Mouse (Mus musculus) midbrain, embryonic 10.5 days (tissue): ENCODE data around the gene Ddx17. TPM values are rescaled to one million over a fixed set of nuclear protein-coding genes. Genes with fewer than 3 reads are reported as not detected.

Source experiments
- DNase-seq: peaks from one replicate; pipeline ENCODE4 v3.0.0-alpha.2; 2017; ENCODE audit warnings: low spot score
- H3K27ac ChIP-seq: fragments of 300-500 bp; sonication (generic); replicated peaks from 2 replicates; pipeline ENCODE4 v1.5.1; 2016; ENCODE audit warnings: mild to moderate bottlenecking
- H3K27me3 ChIP-seq: fragments of 300-500 bp; sonication (generic); 2 replicates; pipeline ENCODE4 v1.6.1; 2016; ENCODE audit warnings: low read depth, mild to moderate bottlenecking; ENCODE audit not compliant: poor library complexity, severe bottlenecking
- H3K36me3 ChIP-seq: fragments of 300-500 bp; sonication (generic); 2 replicates; pipeline ENCODE4 v1.6.1; 2016; ENCODE audit warnings: mild to moderate bottlenecking, moderate library complexity
- H3K4me1 ChIP-seq: fragments of 300-500 bp; sonication (generic); 2 replicates; pipeline ENCODE4 v1.6.1; 2016
- H3K4me3 ChIP-seq: fragments of 300-500 bp; sonication (generic); 2 replicates; pipeline ENCODE4 v1.5.1; 2016; ENCODE audit warnings: mild to moderate bottlenecking, moderate library complexity
- H3K9me3 ChIP-seq: fragments of 300-500 bp; sonication (generic); replicated peaks from 2 replicates; pipeline ENCODE4 v1.6.1; 2016; ENCODE audit warnings: mild to moderate bottlenecking
- WGBS: fragments of 180-500 bp; shearing (Covaris S2); methylation state at CpG from one replicate; pipeline ENCODE4 v1.1.7; 2016; 5-methylcytosine and 5-hydroxymethylcytosine counted together
- polyA plus RNA-seq: library from polyadenylated mRNA; unstranded; fragments of >200 nt; fragmentation: Nextera tagmentation; extraction: Ambion mirVana; gene quantifications from 2 replicates; pipeline ENCODE4 v1.2.1, GENCODE M21; 2016

Gene Ddx17
- polyA plus RNA-seq, 1 experiment from 2014 or later = 43.5 TPM

DNA sequence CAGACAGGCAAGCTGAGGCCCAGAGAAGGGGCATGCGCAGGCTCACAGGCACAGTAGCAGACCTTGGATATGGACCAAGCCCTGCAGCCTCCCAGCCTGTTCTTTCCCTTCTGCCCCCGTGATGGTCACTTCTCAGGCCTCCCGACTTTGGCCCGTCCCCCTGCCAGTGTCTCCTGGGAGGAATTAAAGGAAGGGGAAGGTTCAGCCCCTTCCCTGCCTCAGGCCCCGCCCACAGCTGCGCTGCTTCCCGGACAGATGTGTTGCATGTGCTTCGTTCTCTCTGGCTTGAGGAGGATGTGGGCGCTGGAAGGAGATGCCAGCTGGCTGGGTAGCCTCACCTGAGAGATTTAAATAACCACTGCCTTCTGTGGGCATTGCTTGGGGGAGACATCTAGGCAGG lies 32.6 kb downstream of the Ddx17 start:
- 10% methylated on average over 9 of the region's 9 CpGs for WGBS
- no peak for DNase-seq
- Histone ChIP-seq H3K27ac (no peak overlapping the region), H3K9me3 (no peaks in the 10 kb centered on the region), H3K4me3 (peak overlapping the region; percentile 3; the same call in 1 of the 2 replicates), H3K4me1 (peaks cover 63% of the 10 kb centered on the region), H3K36me3 (no peaks in the 10 kb centered on the region), H3K27me3 (peaks cover 100% of the 10 kb centered on the region)

DNA sequence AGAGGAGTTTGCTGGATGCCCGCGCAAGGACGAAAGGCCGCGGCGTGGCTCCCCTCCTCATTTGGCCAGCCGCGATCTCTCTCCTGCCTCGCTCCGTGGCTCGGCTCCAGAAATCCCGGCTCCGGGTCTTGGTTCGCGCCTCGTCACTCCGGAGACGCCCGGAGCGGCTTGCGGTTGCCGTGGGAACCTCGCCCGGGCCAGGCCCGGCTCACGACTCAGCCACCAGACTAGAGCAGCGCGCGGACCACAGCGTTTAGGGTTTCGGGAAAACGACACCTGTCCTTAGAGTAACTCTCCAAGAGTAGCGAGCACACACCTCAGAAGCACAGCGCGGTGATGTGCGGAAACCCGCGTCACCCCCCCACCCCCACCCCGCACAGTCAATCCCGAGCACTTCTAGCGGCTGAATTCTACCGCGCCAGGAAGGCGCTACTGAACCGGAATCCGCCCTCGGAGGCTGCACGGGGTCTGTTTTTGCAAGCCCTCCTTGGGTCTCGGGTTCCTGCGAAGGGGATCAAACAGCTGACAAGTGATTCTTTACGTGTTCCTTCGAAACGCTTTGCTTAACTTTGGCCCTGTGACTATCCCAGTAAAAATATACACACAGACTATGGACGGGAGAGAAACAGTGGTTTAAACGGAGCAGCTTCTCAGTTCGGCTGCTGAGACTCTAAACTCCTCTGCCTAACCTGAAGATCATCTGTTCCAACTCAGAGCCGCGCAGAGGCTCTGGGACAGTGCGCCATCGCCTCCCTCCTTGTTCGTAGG lies 34.8 kb downstream of the Ddx17 start:
- peak; percentile 91 for DNase-seq
- Histone ChIP-seq H3K36me3 (no peaks in the 10 kb centered on the region), H3K27me3 (peaks cover 100% of the 10 kb centered on the region), H3K4me1 (peaks cover 56% of the 10 kb centered on the region), H3K27ac (no peak overlapping the region; the same call in 1 of the 2 replicates), H3K9me3 (no peaks in the 10 kb centered on the region), H3K4me3 (peak overlapping the region; percentile 57)
- WGBS = under 1% methylated on average over 61 of the region's 61 CpGs

- DNase-seq = no peak
- Histone ChIP-seq H3K27ac (no peak overlapping the region), H3K36me3 (no peaks in the 10 kb centered on the region), H3K9me3 (no peaks in the 10 kb centered on the region), H3K27me3 (peaks cover 99% of the 10 kb centered on the region), H3K4me3 (no peak overlapping the region), H3K4me1 (peaks cover 56% of the 10 kb centered on the region)
- 80% methylated on average over 7 of the region's 7 CpGs for WGBS
These were observed 36.1 kb downstream of the Ddx17 start for GRCm38 (mm10) chr15:79510425-79510824.

GRCm38 (mm10) chr15:79509998-79510397 lies 36.5 kb downstream of the Ddx17 start:
- H3K4me3 ChIP-seq = no peak overlapping the region
- no peaks in the 10 kb centered on the region for H3K36me3 ChIP-seq
- DNase-seq = no peak
- H3K27ac ChIP-seq = no peak overlapping the region
- H3K9me3 ChIP-seq = no peaks in the 10 kb centered on the region
- 44% methylated on average over 6 of the region's 6 CpGs for WGBS
- peaks cover 99% of the 10 kb centered on the region for H3K27me3 ChIP-seq
- peaks cover 59% of the 10 kb centered on the region for H3K4me1 ChIP-seq

- DNase-seq = no peak
- H3K27ac ChIP-seq = no peak overlapping the region
- no peak overlapping the region for H3K4me3 ChIP-seq
- H3K27me3 ChIP-seq = peaks cover 99% of the 10 kb centered on the region
- H3K9me3 ChIP-seq = no peaks in the 10 kb centered on the region
- peaks cover 62% of the 10 kb centered on the region for H3K4me1 ChIP-seq
- 56% methylated on average over 31 of the region's 31 CpGs for WGBS
- H3K36me3 ChIP-seq = no peaks in the 10 kb centered on the region
These were observed 39.3 kb downstream of the Ddx17 start for GRCm38 (mm10) chr15:79507055-79507828.

GRCm38 (mm10) chr15:79506460-79506859 lies 40.1 kb downstream of the Ddx17 start:
- Histone ChIP-seq H3K4me3 (no peak overlapping the region), H3K9me3 (no peaks in the 10 kb centered on the region), H3K36me3 (no peaks in the 10 kb centered on the region), H3K27ac (no peak overlapping the region), H3K27me3 (peaks cover 99% of the 10 kb centered on the region), H3K4me1 (peaks cover 54% of the 10 kb centered on the region)
- DNase-seq = no peak
- 34% methylated on average over 7 of the region's 7 CpGs for WGBS

DNA sequence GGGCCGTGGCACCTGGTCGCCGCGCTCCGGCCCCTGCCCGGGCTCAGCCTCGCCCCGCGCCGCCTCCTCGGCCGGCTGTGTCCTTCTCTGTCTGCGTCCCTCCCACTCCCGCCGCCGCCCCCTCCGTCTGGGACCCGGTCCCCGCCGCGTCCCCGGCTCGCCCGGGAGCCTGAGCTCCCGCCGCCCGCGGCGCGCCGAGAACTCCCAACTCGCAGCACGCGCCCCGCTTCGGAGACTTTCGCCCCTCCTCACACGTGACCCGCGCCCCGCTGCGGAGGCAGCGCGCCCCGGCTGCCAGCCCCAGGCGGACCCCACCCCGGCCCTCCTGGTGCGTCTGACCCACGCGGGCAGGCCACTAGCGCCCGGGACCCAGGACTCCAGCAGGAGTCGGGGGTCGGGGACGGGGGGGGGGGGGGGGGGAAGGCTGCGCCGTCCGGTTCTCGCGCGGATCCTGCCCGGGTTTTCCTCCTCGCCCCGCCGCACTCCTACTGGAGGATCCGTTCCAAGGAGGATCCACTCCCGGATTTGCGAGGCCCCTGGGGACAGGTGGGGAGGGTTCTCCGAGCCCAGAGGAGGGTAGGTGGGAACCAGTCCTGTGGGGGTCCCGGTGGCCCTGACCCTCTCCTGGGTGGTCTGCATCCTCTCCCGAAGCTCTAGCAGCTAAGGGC lies 40.8 kb downstream of the Ddx17 start:
- DNase-seq = peak; percentile 83
- Histone ChIP-seq H3K36me3 (no peaks in the 10 kb centered on the region), H3K4me1 (peaks cover 48% of the 10 kb centered on the region), H3K9me3 (no peaks in the 10 kb centered on the region), H3K27me3 (peaks cover 99% of the 10 kb centered on the region), H3K27ac (peak overlapping the region; percentile 76), H3K4me3 (peak overlapping the region; percentile 63)
- under 1% methylated on average over 61 of the region's 71 CpGs for WGBS

GRCm38 (mm10) chr15:79504707-79505452 lies 41.7 kb downstream of the Ddx17 start, which contains the start of gene Kcnj4:
Gene Kcnj4 (minus strand): TSS chr15:79505241.
- H3K27ac ChIP-seq = peak within 1 kb of the TSS; percentile 76
- H3K4me3 ChIP-seq = peak within 1 kb of the TSS; percentile 63
- peak; percentile 53 for DNase-seq
- no peaks in the 10 kb centered on the region for H3K9me3 ChIP-seq
- peaks cover 44% of the 10 kb centered on the region for H3K4me1 ChIP-seq
- peaks cover 99% of the 10 kb centered on the region for H3K27me3 ChIP-seq
- H3K36me3 ChIP-seq = no peaks in the 10 kb centered on the region
- under 1% methylated on average over 58 of the region's 60 CpGs for WGBS

- peaks cover 98% of the 10 kb centered on the region for H3K27me3 ChIP-seq
- 72% methylated on average over 5 of the region's 5 CpGs for WGBS
These were observed 43.1 kb downstream of the Ddx17 start for GRCm38 (mm10) chr15:79503438-79503837.

GRCm38 (mm10) chr15:79502891-79503341 lies 43.6 kb downstream of the Ddx17 start:
- WGBS = 24% methylated on average over 18 of the region's 18 CpGs
- no peak for DNase-seq

More at GRCm38 (mm10) chr15:79503438-79503837, 43.1 kb downstream of the Ddx17 start:
- no peak overlapping the region for H3K4me3 ChIP-seq
- H3K27ac ChIP-seq = no peak overlapping the region
- H3K4me1 ChIP-seq = peaks cover 46% of the 10 kb centered on the region
- H3K9me3 ChIP-seq = no peaks in the 10 kb centered on the region
- H3K36me3 ChIP-seq = no peaks in the 10 kb centered on the region
- DNase-seq = no peak

GRCm38 (mm10) chr15:79500110-79500509 lies 46.4 kb downstream of the Ddx17 start:
- Histone ChIP-seq H3K27ac (no peak overlapping the region), H3K36me3 (no peaks in the 10 kb centered on the region), H3K27me3 (peaks cover 84% of the 10 kb centered on the region), H3K4me3 (no peak overlapping the region), H3K4me1 (peaks cover 24% of the 10 kb centered on the region), H3K9me3 (no peaks in the 10 kb centered on the region)
- no peak for DNase-seq
- WGBS = 86% methylated on average over 17 of the region's 17 CpGs

More at GRCm38 (mm10) chr15:79502891-79503341, 43.6 kb downstream of the Ddx17 start:
- peaks cover 46% of the 10 kb centered on the region for H3K4me1 ChIP-seq
- H3K4me3 ChIP-seq = 0 out of 2 replicates have a peak overlapping the region, but pooled peaks have one; percentile 11
- H3K36me3 ChIP-seq = no peaks in the 10 kb centered on the region
- H3K9me3 ChIP-seq = no peaks in the 10 kb centered on the region
- no peak overlapping the region for H3K27ac ChIP-seq
- peaks cover 98% of the 10 kb centered on the region for H3K27me3 ChIP-seq

DNA sequence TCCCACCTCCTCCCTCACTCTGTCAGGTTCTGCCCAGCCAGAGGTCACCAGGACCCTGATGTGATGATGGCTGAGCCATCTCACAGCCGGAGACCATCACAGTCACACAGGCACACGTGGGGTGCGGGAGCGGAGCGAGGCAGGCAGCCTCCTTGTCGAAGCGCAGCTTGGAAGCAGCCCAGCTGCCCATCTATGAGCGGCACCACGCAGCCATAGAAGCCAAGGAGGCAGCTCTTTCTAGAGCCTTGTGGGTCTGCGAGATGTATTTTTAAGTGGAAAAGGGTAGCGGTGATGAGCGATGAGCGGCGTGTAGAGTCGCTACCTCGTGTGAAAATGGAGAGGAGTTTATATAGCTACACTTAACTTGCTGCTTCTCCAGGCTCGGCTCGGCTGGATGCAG lies 53.0 kb downstream of the Ddx17 start:
- H3K27me3 ChIP-seq = peaks cover 69% of the 10 kb centered on the region
- no peaks in the 10 kb centered on the region for H3K9me3 ChIP-seq
- H3K36me3 ChIP-seq = no peaks in the 10 kb centered on the region
- no peak for DNase-seq
- no peak overlapping the region for H3K27ac ChIP-seq
- no peaks in the 10 kb centered on the region for H3K4me1 ChIP-seq
- no peak overlapping the region for H3K4me3 ChIP-seq
- 60% methylated on average over 18 of the region's 18 CpGs for WGBS
